Mouse (Mus musculus) frontal cortex, adult (tissue): Measurements from ENCODE around the gene Lpar2.

Experiments used
- ATAC-seq: cut with Nextera tagmentation; 2 replicates; pipeline ENCODE4 v1.9.2; 2017; ENCODE audit warnings: mild to moderate bottlenecking, moderate library complexity, mixed read lengths; ENCODE audit not compliant: low TSS enrichment

The Lpar2 gene

GRCm38 (mm10) chr8:69807236-69807635 lies 15.0 kb upstream of the Lpar2 start:
- ATAC-seq, result no peak

- ATAC-seq, result peak; percentile 68
These were observed 13.9 kb upstream of the Lpar2 start, which contains the start of gene Gmip for GRCm38 (mm10) chr8:69808094-69808863. Gene Gmip, plus strand, starts transcription at chr8:69808679.

GRCm38 (mm10) chr8:69808864-69809403 lies 13.3 kb upstream of the Lpar2 start:
- peak; percentile 21 for ATAC-seq

DNA sequence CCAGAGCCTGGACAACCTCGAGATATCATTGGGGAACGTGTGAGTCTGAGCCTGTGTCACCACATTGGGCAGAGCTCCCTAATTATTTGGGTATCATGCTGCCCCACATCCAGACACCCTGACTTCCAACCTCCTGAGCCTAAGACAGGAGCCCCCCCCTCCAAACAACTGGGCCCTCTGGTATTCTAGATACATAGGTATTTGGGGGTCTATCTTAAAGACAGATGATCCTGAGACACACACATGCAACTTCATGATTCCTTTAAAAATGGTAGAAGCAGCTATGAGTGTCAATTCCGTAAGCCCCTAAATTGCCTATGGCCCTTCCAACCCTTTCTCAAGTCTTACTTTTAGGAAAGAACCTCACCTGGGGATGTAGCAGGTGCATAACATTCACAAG lies 12.4 kb upstream of the Lpar2 start:
- no peak for ATAC-seq

DNA sequence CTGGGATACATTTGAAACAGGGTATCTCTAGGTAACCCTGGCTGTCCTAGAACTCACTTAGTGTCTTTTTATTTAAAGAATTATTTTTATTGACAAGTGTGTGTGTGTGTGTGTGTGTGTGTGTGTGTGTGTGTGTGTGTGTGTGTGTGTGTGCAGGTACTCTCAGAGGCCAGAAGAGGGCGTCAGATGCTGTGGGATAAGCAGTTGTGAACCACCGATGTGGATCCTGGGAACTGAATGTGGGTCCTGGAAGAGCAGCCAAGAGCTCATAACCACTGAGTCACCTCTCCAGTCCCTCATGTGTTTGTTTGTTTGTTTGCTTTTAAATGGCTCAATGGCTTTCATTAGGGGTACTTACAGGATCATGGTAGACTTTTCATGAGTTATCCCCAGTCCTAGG lies 7.3 kb upstream of the Lpar2 start:
- no peak for ATAC-seq

DNA sequence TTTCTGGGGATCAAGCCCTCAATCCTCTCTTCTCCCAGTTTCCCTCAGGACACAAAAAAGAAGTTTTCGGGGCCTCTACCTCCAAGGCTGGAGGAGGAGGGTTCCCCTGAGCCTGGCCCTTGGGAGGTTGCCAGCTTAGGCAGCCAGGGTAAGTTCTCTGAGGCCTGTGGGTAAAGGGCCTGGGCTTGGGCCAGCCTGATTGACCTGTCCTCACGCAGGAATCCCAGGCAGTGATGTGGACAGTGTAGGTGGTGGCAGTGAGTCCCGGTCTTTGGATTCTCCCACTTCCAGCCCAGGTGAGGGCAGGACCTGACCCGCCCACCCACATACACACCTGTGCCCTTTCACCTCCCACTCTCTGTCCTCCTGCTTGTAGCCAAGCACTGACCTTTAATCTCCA lies 6.8 kb upstream of the Lpar2 start:
- ATAC-seq, result no peak

- no peak for ATAC-seq
These were observed 1.8 kb upstream of the Lpar2 start for GRCm38 (mm10) chr8:69820466-69820865.

DNA sequence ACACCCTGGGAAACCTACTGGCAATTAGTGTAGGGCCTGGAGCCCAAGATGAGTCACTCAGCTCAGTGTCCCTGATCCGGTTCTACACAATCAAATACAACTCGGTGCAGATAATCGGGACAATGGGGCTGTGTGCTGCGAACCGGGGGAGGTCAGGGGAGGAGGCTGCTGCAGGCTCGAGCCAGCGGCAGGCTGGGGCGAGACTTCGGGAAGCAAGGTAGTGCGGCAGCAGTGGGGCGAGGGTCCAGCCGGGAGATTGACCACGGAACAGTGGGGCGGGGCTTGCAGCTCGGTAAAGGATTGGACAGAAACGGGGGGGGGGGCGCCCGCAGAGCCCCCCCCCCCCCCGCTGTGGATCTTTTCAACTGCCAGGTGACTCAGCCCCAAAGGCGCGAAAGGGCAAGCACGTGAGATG lies 251 bp upstream of the Lpar2 start:
- peak; percentile 28; the same call in 1 of the 2 replicates for ATAC-seq

GRCm38 (mm10) chr8:69826371-69826770 lies 4.1 kb downstream of the Lpar2 start:
- no peak for ATAC-seq

DNA sequence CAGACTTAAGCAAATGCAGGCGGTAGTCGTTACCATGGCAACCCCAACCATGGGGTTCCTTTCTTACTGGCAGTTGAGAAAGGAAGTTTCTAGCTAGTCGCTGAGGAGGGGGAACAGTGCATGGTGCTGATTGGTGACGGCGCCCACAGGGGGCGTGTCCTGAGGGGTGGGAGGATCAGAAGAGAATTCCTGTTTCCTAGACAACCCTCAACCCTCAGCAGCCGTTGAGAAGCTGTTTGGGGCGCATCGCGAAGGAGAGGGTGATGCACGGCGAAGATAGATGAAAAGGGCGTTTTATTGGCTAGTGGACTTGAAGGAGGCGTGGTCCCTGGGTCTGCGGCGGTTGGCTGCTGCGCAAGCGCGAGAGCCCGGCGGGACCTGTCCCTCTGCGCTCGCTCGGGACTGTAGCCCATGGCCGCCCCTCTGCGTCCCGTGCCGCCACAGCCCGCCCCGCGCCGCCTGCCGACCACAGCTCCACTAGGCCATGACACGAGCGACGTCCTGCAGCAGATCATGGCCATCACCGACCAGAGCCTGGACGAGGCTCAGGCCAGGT lies 10.1 kb downstream of the Lpar2 start, which contains the start of gene Pbx4:
Gene Pbx4, plus strand, starts transcription at position 194 of the 556 bp plus-strand sequence.
- peak; percentile 96 for ATAC-seq

- no peak for ATAC-seq
These were observed 14.9 kb downstream of the Lpar2 start for GRCm38 (mm10) chr8:69837057-69837682.

- ATAC-seq, result no peak
These were observed 25.2 kb downstream of the Lpar2 start for GRCm38 (mm10) chr8:69847167-69848065.

DNA sequence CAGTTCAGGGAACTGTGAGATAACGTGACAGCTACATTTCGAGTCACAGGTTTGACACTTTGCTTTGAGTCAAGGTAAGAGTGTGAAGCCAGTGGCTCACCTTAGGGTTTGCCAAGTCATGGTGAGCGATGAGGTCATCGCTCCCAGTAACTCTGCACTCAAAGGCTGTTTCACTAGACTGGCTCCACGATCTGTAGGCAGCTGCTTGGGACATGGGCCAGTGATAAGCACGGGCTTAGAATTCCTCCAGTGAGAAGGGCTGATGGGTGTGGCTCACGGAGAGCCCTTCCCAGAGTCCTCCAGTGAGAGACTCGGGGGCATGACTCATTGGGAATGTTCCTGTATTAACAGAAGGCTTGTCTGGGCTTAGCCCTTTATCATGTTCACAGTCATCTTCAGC lies 26.7 kb downstream of the Lpar2 start:
- no peak for ATAC-seq

DNA sequence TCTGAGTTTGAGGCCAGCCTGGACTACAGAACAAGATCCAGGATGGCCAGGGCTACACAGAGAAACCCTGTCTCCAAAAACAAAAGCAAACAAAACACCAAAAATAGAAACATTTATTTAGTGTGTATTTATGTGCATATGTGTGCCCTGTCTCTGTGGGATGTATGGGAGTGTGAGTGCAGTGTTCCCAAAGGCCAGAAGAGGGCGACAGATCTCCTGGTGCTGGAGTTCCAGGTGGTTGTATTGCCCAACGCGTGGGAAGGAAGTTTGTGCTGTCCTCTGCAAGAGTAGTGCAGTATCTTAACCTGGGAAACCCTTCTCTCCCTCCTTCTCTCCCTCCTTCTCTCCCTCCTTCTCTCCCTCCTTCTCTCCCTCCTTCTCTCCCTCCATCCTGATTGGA lies 27.7 kb downstream of the Lpar2 start:
- ATAC-seq, result no peak

- no peak for ATAC-seq
These were observed 28.8 kb downstream of the Lpar2 start for GRCm38 (mm10) chr8:69850926-69851506.

- ATAC-seq, result no peak
These were observed 31.6 kb downstream of the Lpar2 start for GRCm38 (mm10) chr8:69853869-69854268.

GRCm38 (mm10) chr8:69860807-69861206 lies 38.6 kb downstream of the Lpar2 start:
- ATAC-seq, result no peak

DNA sequence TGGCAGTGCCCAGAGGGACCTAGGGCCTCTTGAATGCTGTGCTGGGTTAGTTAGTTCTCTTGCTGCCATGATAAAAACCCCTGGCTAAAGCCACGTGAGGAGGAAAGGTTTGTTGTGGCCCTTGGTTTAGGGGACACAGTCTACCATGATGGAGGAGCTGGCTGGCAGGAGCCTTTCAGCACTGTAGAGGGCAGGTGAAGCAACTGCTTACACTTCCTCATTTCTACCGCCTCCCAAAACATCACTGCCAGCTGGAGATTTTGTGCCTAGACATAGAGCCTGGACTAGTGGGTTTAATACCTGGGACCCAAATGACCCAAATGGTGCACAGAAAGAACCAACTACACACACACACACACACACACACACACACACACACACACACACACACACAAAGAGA lies 39.0 kb downstream of the Lpar2 start:
- no peak for ATAC-seq

- ATAC-seq, result peak; percentile 77
These were observed 41.3 kb downstream of the Lpar2 start for GRCm38 (mm10) chr8:69863387-69864020.

GRCm38 (mm10) chr8:69864180-69864579 lies 42.0 kb downstream of the Lpar2 start:
- ATAC-seq, result no peak
